Mouse (Mus musculus) megakaryocyte, adult 5-6 weeks (primary cell): ENCODE results near the gene Tceanc2. TPM values are rescaled to one million over a fixed set of nuclear protein-coding genes. Genes with fewer than 3 reads are reported as not detected.

Source experiments
- ATAC-seq: 2 replicates; pipeline ENCODE4 v1.8.0; 2016; ENCODE audit warnings: mild to moderate bottlenecking, inconsistent platforms; ENCODE audit not compliant: poor library complexity, severe bottlenecking
- total RNA-seq, 2 experiments: library from RNA; stranded (forward) in 1 of 2; stranded (reverse) in 1 of 2; fragments of 153-499, 151-499 nt in 1 of 2; fragments of 221-1000, 200-1000 nt in 1 of 2; gene quantifications; 2 replicates each; pipeline versions ENCODE4 v1.2.3 to v1.2.4; 2015 to 2017

Gene Tceanc2
- total RNA-seq, 2 experiments from 2014 or later = 30.8 to 36.7 TPM

DNA sequence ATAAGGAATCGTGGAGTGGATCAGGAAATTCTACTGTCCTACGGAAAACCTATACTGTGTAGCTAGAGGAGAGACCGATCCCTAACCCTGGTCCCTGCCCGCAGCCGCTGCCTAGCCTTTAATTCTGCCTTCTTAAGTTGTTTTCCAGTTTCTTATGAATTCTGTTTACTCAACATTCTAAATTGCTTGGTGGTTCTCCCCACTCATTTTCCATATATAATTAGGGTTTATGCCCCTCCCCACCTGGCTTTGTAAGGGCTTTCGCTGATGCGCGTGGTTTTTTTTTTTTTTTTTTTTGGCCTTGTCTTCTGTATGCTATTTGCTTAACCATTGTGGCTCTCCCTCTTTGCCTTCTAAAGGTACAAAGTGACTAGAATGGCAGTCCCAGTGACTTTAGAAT, 645 bp upstream of the Tceanc2 start:
- no peak for ATAC-seq

- peak; percentile 84 for ATAC-seq
These were observed 610 bp downstream of the Tceanc2 start, which contains the start of gene Tmem59 for GRCm38 (mm10) chr4:107178182-107178829. Tmem59 (plus strand) TSS chr4:107178399.

GRCm38 (mm10) chr4:107177506-107177905, 1.4 kb downstream of the Tceanc2 start:
- ATAC-seq = no peak

GRCm38 (mm10) chr4:107167798-107168197, 11.1 kb downstream of the Tceanc2 start:
- ATAC-seq = peak; percentile 97

- ATAC-seq = no peak
These were observed 12.2 kb downstream of the Tceanc2 start for GRCm38 (mm10) chr4:107166700-107167099.

DNA sequence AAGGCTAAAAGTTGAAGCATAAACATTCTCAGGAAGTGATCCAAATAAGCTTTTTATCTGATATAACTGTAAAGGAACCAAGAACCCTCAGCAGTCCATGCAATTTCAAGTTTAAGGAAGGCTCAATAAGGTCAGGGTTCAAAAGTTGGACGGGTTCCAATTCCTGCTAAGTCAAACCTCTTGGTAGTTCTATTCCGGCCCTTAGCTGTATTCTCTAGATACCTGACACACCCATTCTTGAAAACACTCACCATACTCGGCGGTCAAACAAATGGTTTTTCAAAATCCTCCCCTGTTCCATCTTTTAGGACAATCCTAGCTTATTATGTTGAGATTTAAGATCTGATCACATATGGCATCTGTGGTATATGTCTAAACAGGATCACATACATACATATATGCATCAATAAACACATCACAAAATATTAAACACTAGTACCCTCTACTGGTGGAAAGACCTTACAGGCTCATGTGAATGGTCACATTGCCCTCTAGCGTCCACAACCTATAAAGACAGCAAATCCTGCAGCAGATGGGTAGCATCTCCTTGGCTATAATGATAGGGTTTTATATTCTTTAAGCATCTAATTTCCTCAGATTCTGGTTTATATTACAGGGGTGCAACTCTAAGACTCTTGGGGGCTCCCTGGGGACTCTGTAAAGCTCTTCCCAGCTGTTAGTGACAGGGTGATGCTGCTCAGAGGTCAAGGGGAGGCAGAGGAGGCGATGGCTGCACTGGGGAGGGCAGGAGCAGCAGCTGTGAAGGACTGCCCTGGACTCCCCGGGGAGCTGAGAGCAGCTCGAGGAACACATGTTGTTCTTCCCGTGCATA, 14.9 kb downstream of the Tceanc2 start:
- peak; percentile 84 for ATAC-seq

DNA sequence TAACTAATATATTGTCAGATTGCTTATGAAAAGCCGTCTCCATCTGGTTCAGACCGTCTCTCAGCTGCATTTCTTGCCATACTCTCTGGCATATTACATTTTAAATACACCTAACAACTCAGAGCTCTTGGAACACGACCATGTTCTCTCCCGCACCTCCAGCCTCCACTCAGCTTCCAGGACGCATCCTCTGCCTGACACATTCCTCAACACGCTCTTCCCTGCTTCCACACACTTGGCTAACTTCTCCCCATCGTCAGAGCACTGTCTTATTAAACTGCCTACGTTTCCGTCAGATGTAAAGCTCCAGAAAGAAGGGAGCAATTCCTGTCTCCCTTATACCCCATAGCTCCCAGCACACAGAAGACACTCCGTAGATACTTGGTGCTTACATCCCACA, 15.6 kb downstream of the Tceanc2 start:
- ATAC-seq = no peak

DNA sequence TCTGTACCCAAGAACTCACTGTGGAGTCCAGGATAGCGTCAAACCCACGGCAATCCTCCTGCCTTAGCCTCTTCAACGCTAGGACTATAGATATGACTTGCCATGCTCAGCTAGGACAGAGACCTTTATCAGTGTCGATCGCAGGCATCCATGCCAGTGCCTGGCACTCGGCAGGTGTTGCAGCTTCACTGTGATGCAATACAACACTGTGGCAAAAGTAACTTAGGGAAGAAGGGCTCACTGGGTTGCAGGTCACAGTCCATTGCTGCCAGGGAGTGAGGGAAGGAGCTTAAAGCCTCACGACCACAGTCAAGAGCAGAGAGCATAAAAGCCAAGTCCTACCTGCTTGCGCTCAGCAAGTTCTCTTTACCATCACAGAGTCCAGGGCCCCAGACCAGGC, 18.7 kb downstream of the Tceanc2 start:
- ATAC-seq = no peak

DNA sequence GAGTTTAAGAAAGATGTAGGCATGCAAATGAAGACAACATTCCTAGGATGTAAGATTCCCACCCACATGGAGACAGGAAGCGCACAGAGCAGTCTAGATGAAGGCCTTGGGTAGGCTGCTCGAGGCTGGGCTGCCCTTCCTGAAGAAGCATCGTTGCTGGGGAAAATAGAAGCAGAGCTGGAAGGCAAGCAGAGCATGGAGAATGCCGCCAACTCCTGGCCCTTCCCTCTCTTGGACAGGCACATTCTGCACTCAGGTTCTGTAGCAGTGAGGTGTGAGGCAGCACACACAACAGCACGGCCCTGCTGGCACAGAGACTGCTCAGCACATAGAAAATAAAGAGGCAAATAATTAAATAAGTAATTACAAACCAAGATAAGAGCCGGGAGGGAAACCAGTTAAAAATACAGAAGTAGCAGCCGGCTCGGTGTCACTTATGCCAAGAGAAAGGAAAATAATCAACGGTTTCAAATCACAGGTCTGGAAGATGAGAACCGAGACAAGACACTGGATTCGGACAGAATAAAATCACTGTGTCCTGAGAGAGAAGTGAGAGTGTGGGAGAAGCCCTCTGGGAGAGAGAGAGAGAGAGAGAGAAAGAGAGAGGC, 19.6 kb downstream of the Tceanc2 start:
- no peak for ATAC-seq

GRCm38 (mm10) chr4:107156983-107157401, 21.9 kb downstream of the Tceanc2 start:
- no peak for ATAC-seq

- ATAC-seq = no peak
These were observed 26.3 kb downstream of the Tceanc2 start for GRCm38 (mm10) chr4:107152571-107152970.

GRCm38 (mm10) chr4:107150991-107151390, 27.9 kb downstream of the Tceanc2 start:
- no peak for ATAC-seq

- ATAC-seq = no peak
These were observed 35.4 kb downstream of the Tceanc2 start for GRCm38 (mm10) chr4:107143511-107143910.

DNA sequence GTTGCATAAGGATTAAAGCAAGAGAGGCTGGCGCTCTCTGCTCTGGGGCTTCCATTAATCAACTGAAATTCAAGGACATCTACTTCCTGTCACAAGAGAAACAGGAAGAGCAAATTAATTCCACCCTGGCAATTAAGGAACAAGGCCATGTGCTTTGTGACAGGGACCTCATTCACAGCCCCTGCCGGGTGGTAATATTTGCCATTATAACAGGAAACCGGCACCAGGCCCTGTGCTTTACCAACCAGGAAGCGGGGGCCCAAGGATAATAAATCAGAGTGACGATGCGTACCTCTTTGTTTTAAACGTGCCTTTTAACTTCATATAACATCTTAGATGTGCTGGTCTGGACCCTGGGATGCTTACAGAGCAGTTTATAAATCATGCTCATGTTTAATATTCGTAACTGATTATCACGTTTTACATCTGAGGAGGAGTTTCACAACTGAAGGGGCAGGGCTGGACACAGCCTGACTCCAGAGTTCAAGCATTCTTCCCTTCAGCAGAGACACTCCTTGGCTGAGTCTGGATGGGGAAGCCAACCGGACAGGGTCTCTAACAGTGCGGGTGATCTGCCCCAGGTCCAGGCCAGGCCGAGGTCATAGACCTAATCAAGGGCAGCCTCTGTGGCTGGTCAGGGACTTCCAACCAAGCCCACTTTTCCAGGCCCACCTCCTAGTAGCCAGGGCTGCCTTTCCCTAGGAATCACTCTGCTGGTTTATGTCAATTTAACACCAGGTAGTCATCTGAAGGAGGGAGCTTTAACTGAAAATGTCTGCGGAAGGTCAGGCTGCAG, 38.9 kb downstream of the Tceanc2 start:
- ATAC-seq = peak; percentile 35; the same call in 1 of the 2 replicates

DNA sequence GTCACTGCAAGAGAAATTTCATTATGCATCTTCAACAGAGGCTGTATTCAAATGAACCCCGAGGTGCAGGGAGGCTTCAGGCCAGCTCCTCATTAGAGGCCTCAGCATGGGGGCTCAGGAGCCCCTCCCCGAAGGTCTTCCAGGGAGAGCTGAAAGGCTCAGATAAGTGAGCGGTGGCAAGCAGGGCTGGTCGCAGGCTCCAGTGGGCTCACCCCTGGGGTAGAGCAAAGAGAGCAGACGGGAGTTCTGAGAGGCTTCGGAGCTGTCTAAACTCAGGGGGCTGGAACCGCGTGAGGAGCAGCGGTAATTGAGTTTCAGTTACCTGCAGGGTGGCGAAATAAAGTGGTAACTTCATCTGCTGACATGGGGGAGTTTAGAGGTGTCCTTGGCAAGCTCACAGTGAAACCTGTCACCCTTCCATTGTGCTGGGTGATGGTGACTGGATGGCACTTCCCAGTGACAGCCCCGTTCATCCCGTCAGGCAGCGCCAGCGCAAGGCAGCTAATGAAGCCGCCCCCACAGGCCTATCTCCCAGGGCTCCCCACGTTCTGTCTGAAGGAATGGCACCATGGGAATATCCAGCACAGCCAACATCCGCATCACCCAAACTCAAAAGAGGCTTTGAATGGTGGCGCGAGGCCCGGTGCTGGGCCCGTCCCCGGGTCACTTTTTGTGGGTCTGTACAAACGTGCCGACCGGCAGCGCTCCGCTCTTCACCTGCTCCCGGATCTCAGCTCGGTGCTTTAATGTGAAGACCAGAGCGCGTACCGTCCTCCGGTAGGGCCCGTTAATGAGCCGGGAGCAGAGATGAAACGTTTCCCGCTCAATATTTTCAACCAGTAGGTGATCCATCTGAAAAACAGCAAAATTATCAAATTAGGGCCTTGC, 39.7 kb downstream of the Tceanc2 start:
- ATAC-seq = no peak

- ATAC-seq = no peak
These were observed 42.4 kb downstream of the Tceanc2 start for GRCm38 (mm10) chr4:107136531-107136930.

DNA sequence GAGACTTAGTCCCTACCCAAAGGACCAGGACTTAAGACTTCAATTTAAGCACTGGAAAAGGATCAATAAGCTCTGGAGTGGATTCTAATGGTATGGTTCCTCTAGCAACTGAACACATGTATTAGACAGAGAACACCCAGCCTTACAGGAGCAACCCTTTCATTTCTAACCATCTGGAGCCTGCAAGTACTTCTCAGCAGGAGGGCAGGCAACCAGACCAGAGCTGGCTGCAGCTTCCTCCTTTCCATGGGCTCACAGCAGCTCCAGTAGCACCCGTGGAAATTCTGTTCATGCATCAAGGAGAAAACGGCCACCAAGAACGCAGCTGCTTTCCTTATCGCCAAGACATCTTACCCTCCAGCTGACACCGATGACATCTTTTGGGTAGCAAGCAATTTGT, 43.3 kb downstream of the Tceanc2 start:
- no peak for ATAC-seq

DNA sequence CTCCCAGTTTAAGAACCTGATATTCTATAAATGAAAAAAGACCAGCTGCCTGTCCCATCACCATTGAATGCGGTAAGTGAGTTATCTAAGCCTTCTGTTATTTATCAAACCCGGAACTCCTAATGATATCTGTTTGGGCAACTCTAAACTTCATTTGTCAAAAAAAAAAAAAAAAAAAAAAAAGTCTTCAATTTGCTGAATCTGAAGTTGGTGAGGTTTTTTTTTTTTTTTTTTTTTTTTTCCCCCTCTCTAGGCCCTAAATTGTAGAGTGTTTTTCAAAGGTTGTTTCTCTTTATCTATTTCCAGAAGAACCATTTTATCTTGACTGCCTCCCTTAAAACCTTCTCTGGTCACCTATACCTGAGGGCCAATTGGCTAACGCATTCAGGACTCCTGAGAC, 44.0 kb downstream of the Tceanc2 start:
- no peak for ATAC-seq

DNA sequence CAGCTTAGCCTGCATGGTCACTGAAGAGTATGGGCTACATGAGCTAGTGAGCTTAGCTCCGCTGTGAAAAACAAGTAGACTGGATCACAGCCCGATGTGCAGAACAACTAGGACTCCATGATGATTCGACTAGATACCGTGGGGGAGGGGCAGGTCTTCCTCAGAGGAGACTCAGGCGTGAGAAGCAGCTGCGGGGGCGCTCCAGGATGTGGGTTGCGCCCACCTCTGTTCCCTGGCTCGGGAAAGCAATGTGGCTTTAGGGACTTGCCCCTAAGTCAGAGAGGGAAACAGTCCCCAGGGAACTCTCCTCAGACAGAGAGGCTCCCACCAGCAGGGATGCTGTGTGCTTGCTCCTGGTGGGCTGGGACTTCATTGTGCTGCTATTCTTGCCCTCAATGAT, 48.4 kb downstream of the Tceanc2 start:
- no peak for ATAC-seq

GRCm38 (mm10) chr4:107129373-107129772, 49.5 kb downstream of the Tceanc2 start:
- ATAC-seq = no peak
